Mouse (Mus musculus) activated CD4-positive, CD25-positive, alpha-beta regulatory T cell, adult 4 months (primary cell): ENCODE data around the gene Tnfrsf12a. TPM values are rescaled to one million over a fixed set of nuclear protein-coding genes. Genes with fewer than 3 reads are reported as not detected.

Source experiments
- ATAC-seq: one replicate; pipeline ENCODE4 v1.8.0; 2017
- polyA plus RNA-seq, 2 experiments: library from polyadenylated mRNA; unstranded; fragments of 100-300 nt; shearing (Covaris generic); gene quantifications; one replicate each; pipeline ENCODE4 v1.2.1; 2017

The Tnfrsf12a gene
- polyA plus RNA-seq, 2 experiments from 2014 or later, result 5.6 to 6.5 TPM

GRCm38 (mm10) chr17:23680336-23680735 is 3.1 kb upstream of the Tnfrsf12a start:
- no peak for ATAC-seq

GRCm38 (mm10) chr17:23679127-23679835 is 2.0 kb upstream of the Tnfrsf12a start, which contains the start of gene Cldn6:
Gene Cldn6 (plus strand): TSS chr17:23679249.
- no peak for ATAC-seq

GRCm38 (mm10) chr17:23676473-23677031 is 716 bp downstream of the Tnfrsf12a start:
- ATAC-seq, result no peak

GRCm38 (mm10) chr17:23675564-23676281 is 1.5 kb downstream of the Tnfrsf12a start:
- ATAC-seq, result no peak

GRCm38 (mm10) chr17:23675127-23675526 is 2.1 kb downstream of the Tnfrsf12a start:
- ATAC-seq, result no peak

GRCm38 (mm10) chr17:23674271-23674952 is 2.9 kb downstream of the Tnfrsf12a start:
- no peak for ATAC-seq

GRCm38 (mm10) chr17:23673424-23674073 is 3.7 kb downstream of the Tnfrsf12a start, which contains the start of the genes Hcfc1r1 and Thoc6:
Gene Hcfc1r1 (plus strand): TSS chr17:23673596.
Gene Thoc6 (minus strand): TSS chr17:23673882.
- ATAC-seq, result peak; percentile 92

GRCm38 (mm10) chr17:23672761-23673160 is 4.5 kb downstream of the Tnfrsf12a start:
- no peak for ATAC-seq

- ATAC-seq, result no peak
These were observed 5.7 kb downstream of the Tnfrsf12a start for GRCm38 (mm10) chr17:23671519-23671918.

GRCm38 (mm10) chr17:23670516-23671074 is 6.7 kb downstream of the Tnfrsf12a start:
- ATAC-seq, result no peak

- no peak for ATAC-seq
These were observed 11.8 kb downstream of the Tnfrsf12a start for GRCm38 (mm10) chr17:23665511-23665910.

GRCm38 (mm10) chr17:23664556-23665021 is 12.7 kb downstream of the Tnfrsf12a start:
- ATAC-seq, result peak; percentile 67

- ATAC-seq, result no peak
These were observed 15.7 kb downstream of the Tnfrsf12a start for GRCm38 (mm10) chr17:23661526-23661925.

GRCm38 (mm10) chr17:23660876-23661200 is 16.4 kb downstream of the Tnfrsf12a start:
- ATAC-seq, result no peak

GRCm38 (mm10) chr17:23660117-23660875 is 17.0 kb downstream of the Tnfrsf12a start, which contains the start of gene Bicdl2:
Gene Bicdl2 (plus strand): TSS chr17:23660506.
- no peak for ATAC-seq

GRCm38 (mm10) chr17:23658450-23658849 is 18.8 kb downstream of the Tnfrsf12a start:
- ATAC-seq, result no peak

- ATAC-seq, result no peak
These were observed 22.9 kb downstream of the Tnfrsf12a start for GRCm38 (mm10) chr17:23654410-23654809.

- no peak for ATAC-seq
These were observed 23.3 kb downstream of the Tnfrsf12a start for GRCm38 (mm10) chr17:23654001-23654400.

- no peak for ATAC-seq
These were observed 23.9 kb downstream of the Tnfrsf12a start for GRCm38 (mm10) chr17:23653324-23653723.

- ATAC-seq, result no peak
These were observed 25.9 kb downstream of the Tnfrsf12a start for GRCm38 (mm10) chr17:23651363-23651762.

GRCm38 (mm10) chr17:23645894-23646293 is 31.4 kb downstream of the Tnfrsf12a start:
- ATAC-seq, result no peak
